Mouse (Mus musculus): Measurements from ENCODE around the gene Nlrp4f. TPM values are rescaled to one million over a fixed set of nuclear protein-coding genes. Genes with fewer than 3 reads are reported as not detected.

Nlrp4f gene
- total RNA-seq, 1 experiment: 4.6 TPM

DNA sequence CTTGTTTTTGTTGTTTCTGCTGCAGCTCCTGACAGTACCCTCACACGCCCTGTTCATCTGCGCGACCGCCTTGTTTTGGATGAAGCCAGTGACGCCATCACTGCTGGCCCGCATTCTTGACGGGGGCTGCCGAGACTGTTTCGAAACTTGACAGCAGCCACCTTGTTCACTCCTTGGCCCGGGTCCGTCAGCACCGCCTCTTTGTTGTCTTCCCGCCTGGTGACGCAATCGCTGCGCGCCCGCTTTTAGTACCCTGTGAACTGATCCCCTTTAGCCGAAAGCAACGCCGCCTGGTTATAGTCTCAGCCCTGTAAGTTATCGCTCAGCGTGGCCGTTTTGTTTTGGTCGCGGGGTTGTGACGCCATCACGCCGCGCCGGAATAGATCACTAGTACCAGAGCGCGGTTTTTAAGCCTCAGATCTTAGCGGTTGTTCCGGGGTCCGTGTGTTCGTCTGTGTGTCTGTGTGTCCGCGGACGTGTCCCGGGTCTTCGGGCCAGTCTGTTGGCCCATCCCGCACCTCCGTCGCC is 35.4 kb upstream of the Nlrp4f start:
- TF ChIP-seq ZC3H11A (IDR thresholded peaks at IDR 0.05; ENCODE audit: borderline replicate concordance, low read depth, low read length) (no peak; the same call in 1 of the 2 replicates), CHD2 (IDR thresholded peaks at IDR 0.05; ENCODE audit: low read depth, low read length) (no peak), HCFC1 (IDR thresholded peaks at IDR 0.05; ENCODE audit: borderline replicate concordance, insufficient read depth, low read length) (peak; percentile 78), MAFK (IDR thresholded peaks at IDR 0.05; ENCODE audit: insufficient read depth, low read depth, low read length) (no peak), ZNF384 (IDR thresholded peaks at IDR 0.05; ENCODE audit: low read depth, low read length) (no peak)
- no peaks in the 10 kb centered on the region for H3K9me3 ChIP-seq (ENCODE audit: control insufficient read depth, insufficient read depth, low read depth, low read length)
- H3K4me1 ChIP-seq (ENCODE audit: control insufficient read depth in 2 of 2, insufficient read depth in 2 of 2, low read length in 2 of 2, poor library complexity in 1 of 2): peaks cover 0 to 15% of the 10 kb centered on the region in 2 experiments; a peak in 2 of 4 replicates
- DNase-seq (ENCODE audit: low read depth, low spot score): peak; percentile 89
- H3K36me3 ChIP-seq (ENCODE audit: control insufficient read depth, insufficient read depth, low read length, poor library complexity, severe bottlenecking): no peaks in the 10 kb centered on the region
- in situ Hi-C loops (cut with MboI; ENCODE audit: low sequenced_read_pairs in 2 of 2, unreplicated experiment in 2 of 2): no loop called here
- H3K9ac ChIP-seq (ENCODE audit: insufficient read depth, low read depth, low read length, poor library complexity, severe bottlenecking): peak overlapping the region; percentile 93
- peak overlapping the region; percentile 90 for H3K27ac ChIP-seq (ENCODE audit: insufficient read depth, low read depth, low read length, poor library complexity, severe bottlenecking)
- H3K4me3 ChIP-seq (ENCODE audit: insufficient read depth in 1 of 2, low read depth in 1 of 2, low read length in 2 of 2, poor library complexity in 1 of 2, severe bottlenecking in 1 of 2): peak overlapping the region; percentile 82 to 96

DNA sequence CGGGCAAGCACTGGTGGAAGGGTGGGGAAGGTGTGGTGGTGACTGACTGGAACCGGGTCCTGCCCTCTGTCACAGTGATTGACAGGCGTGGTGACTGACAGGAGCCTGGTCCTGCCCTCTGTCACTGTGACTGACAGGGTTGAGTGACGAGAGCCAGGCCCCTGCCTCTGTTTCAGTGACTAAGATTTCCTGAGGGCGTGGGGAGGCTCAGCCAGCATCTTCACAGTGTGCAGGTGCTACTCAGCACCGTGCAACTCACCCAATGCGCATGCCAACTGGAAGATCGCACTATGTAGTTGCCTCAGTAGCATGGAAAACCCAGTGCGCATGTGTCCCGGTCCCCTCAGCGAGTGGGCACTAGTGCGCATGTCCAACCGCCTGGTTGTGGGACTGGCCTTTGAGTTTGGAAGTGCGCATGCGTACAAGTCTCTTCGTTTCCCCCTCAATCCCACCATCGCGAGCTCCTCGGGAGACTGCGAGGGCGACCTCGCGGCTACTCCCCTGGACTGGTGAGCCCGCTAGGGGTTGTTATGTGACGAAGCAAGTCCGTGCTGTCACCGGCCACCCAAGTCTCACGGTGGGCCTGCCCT is 34.8 kb upstream of the Nlrp4f start:
- Histone ChIP-seq H3K9ac (ENCODE audit: insufficient read depth, low read depth, low read length, poor library complexity, severe bottlenecking) (peak overlapping the region; percentile 93), H3K4me1 (ENCODE audit: control insufficient read depth in 2 of 2, insufficient read depth in 2 of 2, low read length in 2 of 2, poor library complexity in 1 of 2) (peaks cover 0 to 15% of the 10 kb centered on the region in 2 experiments; a peak in 2 of 4 replicates), H3K9me3 (ENCODE audit: control insufficient read depth, insufficient read depth, low read depth, low read length) (no peaks in the 10 kb centered on the region), H3K27ac (ENCODE audit: insufficient read depth, low read depth, low read length, poor library complexity, severe bottlenecking) (peak overlapping the region; percentile 90), H3K4me3 (ENCODE audit: insufficient read depth in 1 of 2, low read depth in 1 of 2, low read length in 2 of 2, poor library complexity in 1 of 2, severe bottlenecking in 1 of 2) (peak overlapping the region; percentile 82 to 96), H3K36me3 (ENCODE audit: control insufficient read depth, insufficient read depth, low read length, poor library complexity, severe bottlenecking) (no peaks in the 10 kb centered on the region)
- TF ChIP-seq CHD2 (IDR thresholded peaks at IDR 0.05; ENCODE audit: low read depth, low read length) (peak; percentile 88), HCFC1 (IDR thresholded peaks at IDR 0.05; ENCODE audit: borderline replicate concordance, insufficient read depth, low read length) (no peak)
- in situ Hi-C loops (cut with MboI; ENCODE audit: low sequenced_read_pairs in 2 of 2, unreplicated experiment in 2 of 2): no loop called here
- peak; percentile 98 for DNase-seq (ENCODE audit: low read depth, low spot score)

DNA sequence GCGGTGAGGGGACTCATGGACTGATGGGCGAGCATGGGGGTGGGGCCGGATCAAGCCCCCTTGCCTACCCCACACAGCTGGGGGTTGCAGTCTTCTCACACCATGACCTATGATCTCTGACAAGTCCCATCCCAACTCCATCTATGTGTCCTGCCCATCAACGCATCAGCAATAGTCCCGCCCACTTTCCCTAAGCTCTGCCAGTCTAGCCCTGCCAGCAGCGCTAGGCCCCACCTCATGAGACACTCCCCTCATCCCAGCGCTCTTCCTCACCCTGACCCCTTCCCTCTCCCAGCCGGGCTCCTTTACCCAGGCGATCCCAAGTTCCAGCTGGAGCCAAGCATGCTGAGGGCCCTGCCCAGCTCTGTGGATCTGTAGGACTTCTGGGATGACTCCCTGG is 31.4 kb upstream of the Nlrp4f start:
- in situ Hi-C loops (cut with MboI; ENCODE audit: low sequenced_read_pairs in 2 of 2, unreplicated experiment in 2 of 2): no loop called here
- Histone ChIP-seq H3K4me3 (ENCODE audit: insufficient read depth in 1 of 2, low read depth in 1 of 2, low read length in 2 of 2, poor library complexity in 1 of 2, severe bottlenecking in 1 of 2) (peak overlapping the region; percentile 5 to 16; a peak in 3 of 4 replicates), H3K9ac (ENCODE audit: insufficient read depth, low read depth, low read length, poor library complexity, severe bottlenecking) (no peak overlapping the region), H3K27ac (ENCODE audit: insufficient read depth, low read depth, low read length, poor library complexity, severe bottlenecking) (no peak overlapping the region), H3K9me3 (ENCODE audit: control insufficient read depth, insufficient read depth, low read depth, low read length) (no peaks in the 10 kb centered on the region), H3K36me3 (ENCODE audit: control insufficient read depth, insufficient read depth, low read length, poor library complexity, severe bottlenecking) (no peaks in the 10 kb centered on the region), H3K4me1 (ENCODE audit: control insufficient read depth in 2 of 2, insufficient read depth in 2 of 2, low read length in 2 of 2, poor library complexity in 1 of 2) (peaks cover 0 to 8% of the 10 kb centered on the region in 2 experiments; a peak in 1 of 4 replicates)
- no peak for DNase-seq (ENCODE audit: low read depth, low spot score)
- TF ChIP-seq HCFC1 (IDR thresholded peaks at IDR 0.05; ENCODE audit: borderline replicate concordance, insufficient read depth, low read length) (no peak), ZNF384 (IDR thresholded peaks at IDR 0.05; ENCODE audit: low read depth, low read length) (no peak), MAFK (IDR thresholded peaks at IDR 0.05; ENCODE audit: insufficient read depth, low read depth, low read length) (no peak), CHD2 (IDR thresholded peaks at IDR 0.05; ENCODE audit: low read depth, low read length) (no peak), ZC3H11A (IDR thresholded peaks at IDR 0.05; ENCODE audit: borderline replicate concordance, low read depth, low read length) (no peak)

DNA sequence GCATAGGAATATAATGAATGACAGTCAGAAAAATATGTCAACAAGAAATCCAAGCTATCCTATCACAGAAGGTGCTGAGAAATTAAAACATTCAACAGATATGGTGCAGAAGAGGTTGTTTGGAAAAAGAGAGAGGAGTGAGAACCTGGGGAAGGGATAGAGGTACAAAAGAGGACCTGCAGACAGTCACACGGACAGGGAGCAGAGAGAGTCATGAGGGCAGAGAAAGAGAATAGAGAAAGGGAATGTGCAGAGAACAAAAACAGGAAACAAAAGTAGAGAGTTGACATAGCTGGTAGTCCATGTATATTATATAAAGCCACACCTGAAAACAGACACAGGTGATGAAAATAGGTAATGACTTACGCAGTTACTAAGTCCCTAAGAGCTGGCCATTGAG is 20.9 kb upstream of the Nlrp4f start:
- no peak for TF ChIP-seq MAFK (IDR thresholded peaks at IDR 0.05; ENCODE audit: insufficient read depth, low read depth, low read length)
- no peak for TF ChIP-seq HCFC1 (IDR thresholded peaks at IDR 0.05; ENCODE audit: borderline replicate concordance, insufficient read depth, low read length)
- no peak for TF ChIP-seq CHD2 (IDR thresholded peaks at IDR 0.05; ENCODE audit: low read depth, low read length)
- TF ChIP-seq ZNF384 (IDR thresholded peaks at IDR 0.05; ENCODE audit: low read depth, low read length): no peak
- no peak for TF ChIP-seq ZC3H11A (IDR thresholded peaks at IDR 0.05; ENCODE audit: borderline replicate concordance, low read depth, low read length)
- in situ Hi-C loops (cut with MboI; ENCODE audit: low sequenced_read_pairs in 2 of 2, unreplicated experiment in 2 of 2): no loop called here
- Histone ChIP-seq H3K36me3 (ENCODE audit: control insufficient read depth, insufficient read depth, low read length, poor library complexity, severe bottlenecking) (no peaks in the 10 kb centered on the region), H3K4me1 (ENCODE audit: control insufficient read depth in 2 of 2, insufficient read depth in 2 of 2, low read length in 2 of 2, poor library complexity in 1 of 2) (no peaks in the 10 kb centered on the region), H3K9ac (ENCODE audit: insufficient read depth, low read depth, low read length, poor library complexity, severe bottlenecking) (no peak overlapping the region), H3K9me3 (ENCODE audit: control insufficient read depth, insufficient read depth, low read depth, low read length) (no peaks in the 10 kb centered on the region), H3K27ac (ENCODE audit: insufficient read depth, low read depth, low read length, poor library complexity, severe bottlenecking) (no peak overlapping the region), H3K4me3 (ENCODE audit: insufficient read depth in 1 of 2, low read depth in 1 of 2, low read length in 2 of 2, poor library complexity in 1 of 2, severe bottlenecking in 1 of 2) (no peak overlapping the region)
- no peak for DNase-seq (ENCODE audit: low read depth, low spot score)
